Mouse (Mus musculus): ENCODE measurements around the gene Sec24d. TPM values are rescaled to one million over a fixed set of nuclear protein-coding genes. Genes with fewer than 3 reads are reported as not detected.
A peak's percentile ranks its signal among the peaks of the same experiment; 100 is the strongest.
"Not testable (repeated sequence)": the region's sequence is repeated elsewhere in the genome, so short reads cannot be mapped to it uniquely, and the experiment has no call there.

Gene Sec24d
- polyA plus RNA-seq, 2 experiments, result 9.9 to 18.0 TPM

DNA sequence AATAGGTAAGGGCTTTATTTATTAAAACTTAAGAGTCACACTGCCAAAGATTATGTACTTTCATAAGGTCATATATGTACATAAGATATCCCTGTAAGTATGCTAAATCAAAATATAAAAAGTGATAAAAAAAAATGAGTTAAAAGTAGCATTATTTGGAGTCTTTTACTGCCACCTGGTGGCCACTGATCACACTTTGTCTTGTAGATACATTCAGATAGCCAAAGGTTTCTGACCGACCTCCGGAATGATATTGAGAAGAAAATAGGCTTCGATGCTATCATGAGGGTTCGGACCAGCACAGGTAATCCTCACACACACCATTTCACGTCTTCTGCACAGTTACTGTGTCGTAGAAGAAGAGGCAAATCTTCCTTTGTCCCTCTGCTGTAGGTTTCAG is 85.9 kb downstream of the Sec24d start:
- no peaks in the 10 kb centered on the region for H3K27me3 ChIP-seq (ENCODE audit: control insufficient read depth, insufficient read depth, low read length)
- H3K4me3 ChIP-seq (ENCODE audit: insufficient read depth in 1 of 2, low read depth in 2 of 2, low read length in 2 of 2), result no peak overlapping the region
- H3K9ac ChIP-seq (replicated peaks), result no peak overlapping the region
- 52% methylated on average over 6 of the region's 6 CpGs for WGBS (ENCODE audit: insufficient replicate concordance)
- no peak overlapping the region for H3K27ac ChIP-seq
- TF ChIP-seq CTCF (IDR thresholded peaks at IDR 0.05; ENCODE audit: low read depth) (peak; percentile 46; the same call in 1 of the 2 replicates), EP300 (IDR thresholded peaks at IDR 0.05; ENCODE audit: low read depth) (no peak)
- H3K4me1 ChIP-seq (replicated peaks; ENCODE audit: control insufficient read depth in 2 of 2, insufficient read depth in 2 of 2, low read length in 1 of 2), result no peaks in the 10 kb centered on the region
- ATAC-seq (ENCODE audit: insufficient read depth), result no peak
- no peak overlapping the region for H3K4me2 ChIP-seq (ENCODE audit: low read depth)
- DNase-seq (ENCODE audit: low read depth in 3 of 3, low spot score in 3 of 3), result peak; percentile 4 to 17 (median 7)
- H3K9me3 ChIP-seq (ENCODE audit: control insufficient read depth, low read length), result no peaks in the 10 kb centered on the region
- no peaks in the 10 kb centered on the region for H3K36me3 ChIP-seq (replicated peaks; ENCODE audit: control insufficient read depth, insufficient read depth, low read depth)

GRCm38 (mm10) chr3:123353661-123354060 is 86.4 kb downstream of the Sec24d start:
- TF ChIP-seq EP300 (IDR thresholded peaks at IDR 0.05; ENCODE audit: low read depth) (no peak), CTCF (IDR thresholded peaks at IDR 0.05; ENCODE audit: low read depth) (no peak)
- Histone ChIP-seq H3K4me2 (ENCODE audit: low read depth) (no peak overlapping the region), H3K4me3 (ENCODE audit: insufficient read depth in 1 of 2, low read depth in 2 of 2, low read length in 2 of 2) (no peak overlapping the region), H3K27me3 (ENCODE audit: control insufficient read depth, insufficient read depth, low read length) (no peaks in the 10 kb centered on the region), H3K36me3 (replicated peaks; ENCODE audit: control insufficient read depth, insufficient read depth, low read depth) (no peaks in the 10 kb centered on the region), H3K4me1 (replicated peaks; ENCODE audit: control insufficient read depth in 2 of 2, insufficient read depth in 2 of 2, low read length in 1 of 2) (no peaks in the 10 kb centered on the region), H3K9me3 (ENCODE audit: control insufficient read depth, low read length) (no peaks in the 10 kb centered on the region), H3K9ac (replicated peaks) (no peak overlapping the region), H3K27ac (no peak overlapping the region)
- ATAC-seq (ENCODE audit: insufficient read depth) (no peak), DNase-seq (ENCODE audit: low read depth in 3 of 3, low spot score in 3 of 3) (no peak)
- WGBS (ENCODE audit: insufficient replicate concordance), result 84% methylated on average over 12 of the region's 12 CpGs

DNA sequence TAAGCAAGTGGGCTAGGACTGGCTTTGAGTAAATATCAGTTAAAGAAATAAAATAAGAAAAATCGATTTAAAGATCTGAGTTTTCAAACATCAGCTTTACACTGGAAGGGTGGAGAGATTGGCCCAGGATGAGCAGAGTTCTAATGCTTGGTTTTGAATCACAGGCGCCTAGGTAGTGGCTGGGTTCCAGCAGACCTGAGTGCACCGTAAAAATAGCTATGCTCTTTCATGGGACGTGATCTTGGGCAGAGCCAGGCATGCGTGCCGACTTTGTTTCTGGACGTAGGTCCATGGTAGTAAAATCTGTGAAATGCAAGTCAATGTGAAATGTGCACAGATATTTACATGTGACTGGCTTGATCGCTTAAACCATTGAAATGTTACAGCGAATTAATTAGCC is 87.1 kb downstream of the Sec24d start:
- H3K4me1 ChIP-seq (replicated peaks; ENCODE audit: control insufficient read depth in 2 of 2, insufficient read depth in 2 of 2, low read length in 1 of 2), result no peaks in the 10 kb centered on the region
- H3K9ac ChIP-seq (replicated peaks), result no peak overlapping the region
- no peak overlapping the region for H3K27ac ChIP-seq
- H3K4me3 ChIP-seq (ENCODE audit: insufficient read depth in 1 of 2, low read depth in 2 of 2, low read length in 2 of 2), result no peak overlapping the region
- TF ChIP-seq EP300 (IDR thresholded peaks at IDR 0.05; ENCODE audit: low read depth) (no peak), CTCF (IDR thresholded peaks at IDR 0.05; ENCODE audit: low read depth) (no peak)
- WGBS (ENCODE audit: insufficient replicate concordance), result 72% methylated on average over 9 of the region's 9 CpGs
- no peak for DNase-seq (ENCODE audit: low read depth in 3 of 3, low spot score in 3 of 3)
- no peaks in the 10 kb centered on the region for H3K27me3 ChIP-seq (ENCODE audit: control insufficient read depth, insufficient read depth, low read length)
- no peak for ATAC-seq (ENCODE audit: insufficient read depth)
- H3K9me3 ChIP-seq (ENCODE audit: control insufficient read depth, low read length), result no peaks in the 10 kb centered on the region
- no peak overlapping the region for H3K4me2 ChIP-seq (ENCODE audit: low read depth)
- no peaks in the 10 kb centered on the region for H3K36me3 ChIP-seq (replicated peaks; ENCODE audit: control insufficient read depth, insufficient read depth, low read depth)

GRCm38 (mm10) chr3:123356377-123356991 is 89.2 kb downstream of the Sec24d start:
- H3K36me3 ChIP-seq (replicated peaks; ENCODE audit: control insufficient read depth, insufficient read depth, low read depth), result no peaks in the 10 kb centered on the region
- 29% methylated on average over 4 of the region's 4 CpGs for WGBS (ENCODE audit: insufficient replicate concordance)
- H3K4me3 ChIP-seq (ENCODE audit: insufficient read depth in 1 of 2, low read depth in 2 of 2, low read length in 2 of 2), result no peak overlapping the region
- TF ChIP-seq CTCF (IDR thresholded peaks at IDR 0.05; ENCODE audit: low read depth), result no peak
- no peak for TF ChIP-seq EP300 (IDR thresholded peaks at IDR 0.05; ENCODE audit: low read depth)
- H3K27me3 ChIP-seq (ENCODE audit: control insufficient read depth, insufficient read depth, low read length), result no peaks in the 10 kb centered on the region
- no peaks in the 10 kb centered on the region for H3K4me1 ChIP-seq (replicated peaks; ENCODE audit: control insufficient read depth in 2 of 2, insufficient read depth in 2 of 2, low read length in 1 of 2)
- no peak overlapping the region for H3K4me2 ChIP-seq (ENCODE audit: low read depth)
- no peak overlapping the region for H3K9ac ChIP-seq (replicated peaks)
- no peak for DNase-seq (ENCODE audit: low read depth in 3 of 3, low spot score in 3 of 3)
- no peak overlapping the region for H3K27ac ChIP-seq
- ATAC-seq (ENCODE audit: insufficient read depth), result no peak
- no peaks in the 10 kb centered on the region for H3K9me3 ChIP-seq (ENCODE audit: control insufficient read depth, low read length)

- H3K4me3 ChIP-seq (ENCODE audit: insufficient read depth in 1 of 2, low read depth in 2 of 2, low read length in 2 of 2); H3K9me3 ChIP-seq (ENCODE audit: control insufficient read depth, low read length); DNase-seq (ENCODE audit: low read depth in 3 of 3, low spot score in 3 of 3); H3K27ac ChIP-seq; H3K4me1 ChIP-seq (replicated peaks; ENCODE audit: control insufficient read depth in 2 of 2, insufficient read depth in 2 of 2, low read length in 1 of 2); H3K4me2 ChIP-seq (ENCODE audit: low read depth); H3K9ac ChIP-seq (replicated peaks); ATAC-seq (ENCODE audit: insufficient read depth); H3K27me3 ChIP-seq (ENCODE audit: control insufficient read depth, insufficient read depth, low read length): not testable (repeated sequence)
- 46% methylated on average over 2 of the region's 2 CpGs for WGBS (ENCODE audit: insufficient replicate concordance)
- peaks cover 22% of the 10 kb centered on the region for H3K36me3 ChIP-seq (replicated peaks; ENCODE audit: control insufficient read depth, insufficient read depth, low read depth)
These were observed 99.6 kb downstream of the Sec24d start for GRCm38 (mm10) chr3:123366820-123367219.

Measured in liver, embryonic 14.5 days (tissue).